Mouse (Mus musculus) embryonic facial prominence, embryonic 14.5 days (tissue): ENCODE measurements around the gene Stoml2. TPM values are rescaled to one million over a fixed set of nuclear protein-coding genes. Genes with fewer than 3 reads are reported as not detected.
A peak's percentile ranks its signal among the peaks of the same experiment; 100 is the strongest.

Experiments
- ATAC-seq: fragments of 200-750 bp; cut with Nextera tagmentation; 2 replicates; pipeline ENCODE4 v1.8.0; 2017; ENCODE audit warnings: low read depth, moderate number of reproducible peaks, moderate TSS enrichment
- DNase-seq: peaks from one replicate; pipeline ENCODE4 v3.0.0-alpha.2; 2015; ENCODE audit warnings: low spot score
- H3K27ac ChIP-seq: fragments of 300-500 bp; sonication (generic); replicated peaks from 2 replicates; pipeline ENCODE4 v1.5.1; 2014; ENCODE audit warnings: low read depth, mild to moderate bottlenecking, low read length, moderate library complexity
- H3K27me3 ChIP-seq: fragments of 300-500 bp; sonication (generic); replicated peaks from 2 replicates; pipeline ENCODE4 v1.6.1; 2014; ENCODE audit warnings: low read length; ENCODE audit not compliant: control insufficient read depth, insufficient read depth
- H3K36me3 ChIP-seq: fragments of 300-500 bp; sonication (generic); 2 replicates; pipeline ENCODE4 v1.6.1; 2014; ENCODE audit warnings: low read length, mixed read lengths; ENCODE audit not compliant: control insufficient read depth, insufficient read depth
- H3K4me1 ChIP-seq: fragments of 300-500 bp; sonication (generic); 2 replicates; pipeline ENCODE4 v1.6.1; 2014; ENCODE audit warnings: antibody characterized with exemption, low read length; ENCODE audit not compliant: control insufficient read depth, insufficient read depth
- H3K4me2 ChIP-seq: fragments of 300-500 bp; sonication (generic); 2 replicates; pipeline ENCODE4 v1.6.1; 2014; ENCODE audit warnings: low read depth, mild to moderate bottlenecking, low read length, moderate library complexity, mixed read lengths
- H3K4me3 ChIP-seq: fragments of 300-500 bp; sonication (generic); 2 replicates; pipeline ENCODE4 v1.5.1; 2014; ENCODE audit warnings: low read depth, mild to moderate bottlenecking, low read length
- H3K9ac ChIP-seq: fragments of 300-500 bp; sonication (generic); 2 replicates; pipeline ENCODE4 v1.6.1; 2014; ENCODE audit warnings: low read depth, mild to moderate bottlenecking, low read length, moderate library complexity, mixed read lengths
- H3K9me3 ChIP-seq: fragments of 300-500 bp; sonication (generic); 2 replicates; pipeline ENCODE4 v1.6.1; 2016; ENCODE audit warnings: low read length; ENCODE audit not compliant: control insufficient read depth
- WGBS: fragments of 180-500 bp; shearing (Covaris S2); extraction: QIAGEN DNeasy Blood & Tissue Kit; methylation state at CpG from one replicate; pipeline ENCODE4 v1.1.7; 2014; 5-methylcytosine and 5-hydroxymethylcytosine counted together
- polyA plus RNA-seq: library from polyadenylated mRNA; unstranded; fragments of >200 nt; fragmentation: Nextera tagmentation; extraction: Ambion mirVana; gene quantifications from 2 replicates; pipeline ENCODE4 v1.2.1, GENCODE M21; 2014

Stoml2 gene
- 285 and 305 TPM in 2 replicates for polyA plus RNA-seq

DNA sequence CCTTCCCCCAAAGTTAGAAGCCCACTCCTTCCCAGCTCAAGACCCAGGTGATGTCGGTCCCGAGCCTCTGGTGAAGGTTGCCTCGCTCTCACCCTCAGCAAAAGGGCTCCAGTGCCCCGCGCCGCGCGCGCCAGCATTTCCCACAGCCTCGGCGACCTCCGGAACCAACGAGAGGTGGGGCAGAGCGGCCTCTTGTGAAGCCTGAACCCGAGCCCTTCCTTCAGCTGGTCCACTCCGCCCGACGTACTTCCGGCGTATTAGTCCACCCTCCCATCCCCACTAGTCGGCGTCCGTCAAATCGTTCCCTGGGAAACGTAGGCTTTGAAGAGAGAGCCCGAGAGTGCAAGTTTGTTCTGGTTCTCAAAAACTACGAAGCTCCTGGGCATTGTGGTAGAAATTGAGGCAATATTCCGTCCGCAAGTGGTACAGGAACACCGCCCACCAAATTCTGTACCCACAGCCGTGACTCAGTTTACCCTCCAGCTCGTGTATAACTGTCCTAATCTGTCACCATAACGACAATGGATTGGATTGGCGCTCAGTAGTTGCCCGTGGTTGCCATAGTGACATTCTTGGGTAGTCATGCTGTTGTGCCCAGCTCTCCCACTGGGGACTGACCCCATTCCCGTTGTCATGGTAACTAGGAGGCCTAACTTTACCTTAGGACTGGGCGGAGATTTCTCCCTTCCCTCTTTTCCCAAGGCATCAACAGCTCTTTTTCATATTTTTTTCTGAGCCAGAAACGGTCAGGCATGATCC lies at the start of gene Stoml2:
Stoml2 (minus strand) TSS at position 474 of the 759 bp plus-strand sequence.
- Histone ChIP-seq H3K4me3 (peak within 1 kb of the TSS; percentile 86), H3K27ac (peak within 1 kb of the TSS; percentile 90), H3K36me3 (peaks cover 64% of the 10 kb centered on the region), H3K9me3 (no peaks in the 10 kb centered on the region), H3K4me1 (peaks cover 5% of the 10 kb centered on the region; the same call in 1 of the 2 replicates), H3K4me2 (peak within 1 kb of the TSS; percentile 84), H3K9ac (peak within 1 kb of the TSS; percentile 96), H3K27me3 (no peaks in the 10 kb centered on the region)
- ATAC-seq (peak; percentile 98), DNase-seq (peak; percentile 98)
- under 1% methylated on average over 38 of the region's 38 CpGs for WGBS

DNA sequence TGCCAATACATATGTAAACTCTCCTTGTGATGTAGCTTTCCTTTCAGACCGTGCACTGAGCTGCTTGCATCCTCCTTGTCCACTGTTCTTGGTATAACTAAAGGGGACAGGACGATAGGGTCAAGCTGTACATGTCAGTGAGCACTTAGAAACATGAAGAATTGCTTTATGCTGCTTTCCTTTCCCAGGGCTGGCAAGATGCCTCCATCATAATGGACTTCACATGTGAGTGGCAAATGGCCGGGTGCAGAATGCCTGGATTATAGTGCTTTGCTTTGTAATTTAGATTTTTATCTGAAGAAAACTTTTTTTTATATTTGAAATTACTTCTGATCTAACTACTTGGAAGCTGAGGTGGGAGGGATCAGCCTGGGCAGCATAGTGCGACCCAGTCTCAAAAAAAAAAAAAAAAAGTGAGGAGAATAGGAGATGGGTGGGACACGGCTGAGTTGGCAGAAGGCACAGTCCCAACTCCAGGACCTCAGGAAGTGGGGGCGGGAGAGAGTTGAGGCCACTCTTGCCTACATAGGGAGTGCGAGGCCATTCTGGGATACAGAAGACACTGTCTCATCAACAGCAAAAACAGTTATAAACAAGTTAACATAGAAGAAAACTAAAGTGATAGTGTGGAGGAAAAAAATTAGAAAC lies 46.7 kb upstream of the Stoml2 start:
- no peak overlapping the region for H3K9ac ChIP-seq
- DNase-seq: peak; percentile 48
- no peaks in the 10 kb centered on the region for H3K9me3 ChIP-seq
- H3K27ac ChIP-seq: no peak overlapping the region
- H3K4me3 ChIP-seq: no peak overlapping the region
- no peaks in the 10 kb centered on the region; the same call in 1 of the 2 replicates for H3K4me1 ChIP-seq
- H3K27me3 ChIP-seq: no peaks in the 10 kb centered on the region
- no peaks in the 10 kb centered on the region for H3K36me3 ChIP-seq
- H3K4me2 ChIP-seq: no peak overlapping the region
- ATAC-seq: no peak
- 43% methylated on average over 7 of the region's 7 CpGs for WGBS

DNA sequence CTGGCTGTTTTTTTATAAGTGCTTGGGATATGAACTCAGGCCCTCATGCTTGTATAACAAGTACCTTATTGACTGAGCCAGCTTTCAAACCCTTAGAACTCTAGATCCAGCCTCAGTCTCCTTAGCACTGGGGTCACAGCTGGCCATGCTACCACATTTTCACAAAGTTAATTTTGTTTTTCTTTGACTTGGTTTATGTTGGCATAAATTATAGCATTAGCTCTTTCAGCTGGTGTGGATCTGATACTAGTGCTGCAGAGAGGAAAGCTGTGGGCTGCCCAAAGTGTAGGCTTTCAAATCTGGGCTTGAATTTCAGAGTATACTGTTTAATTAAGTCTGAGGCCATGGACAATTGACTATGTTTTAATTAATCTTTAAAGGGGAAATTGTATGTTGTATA lies 43.4 kb upstream of the Stoml2 start:
- Histone ChIP-seq H3K4me2 (no peak overlapping the region), H3K27me3 (no peaks in the 10 kb centered on the region), H3K9me3 (no peaks in the 10 kb centered on the region), H3K9ac (no peak overlapping the region), H3K27ac (no peak overlapping the region), H3K4me1 (no peaks in the 10 kb centered on the region; the same call in 1 of the 2 replicates), H3K4me3 (no peak overlapping the region), H3K36me3 (no peaks in the 10 kb centered on the region)
- ATAC-seq (no peak), DNase-seq (no peak)

DNA sequence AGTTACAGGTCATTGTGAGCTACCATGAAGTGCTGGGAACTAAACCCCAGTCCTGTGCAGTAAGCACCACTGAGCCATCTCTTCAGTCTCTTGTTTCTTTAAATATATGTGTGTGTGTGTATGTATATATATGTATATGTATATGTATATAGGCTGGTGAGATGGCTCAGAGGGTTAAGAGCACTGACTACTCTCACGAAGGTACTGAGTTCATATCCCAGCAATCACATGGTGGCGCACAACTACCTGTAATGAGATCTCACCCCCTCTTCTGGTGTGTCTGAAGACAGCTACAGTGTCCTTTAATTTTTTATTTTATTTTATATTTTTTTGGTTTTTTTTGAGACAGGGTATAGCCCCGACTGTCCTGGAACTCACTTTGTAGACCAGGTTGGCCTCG lies 34.0 kb upstream of the Stoml2 start:
- ATAC-seq: no peak
- no peaks in the 10 kb centered on the region for H3K9me3 ChIP-seq
- H3K4me3 ChIP-seq: no peak overlapping the region
- no peaks in the 10 kb centered on the region for H3K4me1 ChIP-seq
- peaks cover 9% of the 10 kb centered on the region; the same call in 1 of the 2 replicates for H3K27me3 ChIP-seq
- H3K36me3 ChIP-seq: no peaks in the 10 kb centered on the region
- 93% methylated on average over 4 of the region's 4 CpGs for WGBS
- DNase-seq: no peak
- H3K4me2 ChIP-seq: no peak overlapping the region
- no peak overlapping the region for H3K9ac ChIP-seq
- no peak overlapping the region for H3K27ac ChIP-seq

DNA sequence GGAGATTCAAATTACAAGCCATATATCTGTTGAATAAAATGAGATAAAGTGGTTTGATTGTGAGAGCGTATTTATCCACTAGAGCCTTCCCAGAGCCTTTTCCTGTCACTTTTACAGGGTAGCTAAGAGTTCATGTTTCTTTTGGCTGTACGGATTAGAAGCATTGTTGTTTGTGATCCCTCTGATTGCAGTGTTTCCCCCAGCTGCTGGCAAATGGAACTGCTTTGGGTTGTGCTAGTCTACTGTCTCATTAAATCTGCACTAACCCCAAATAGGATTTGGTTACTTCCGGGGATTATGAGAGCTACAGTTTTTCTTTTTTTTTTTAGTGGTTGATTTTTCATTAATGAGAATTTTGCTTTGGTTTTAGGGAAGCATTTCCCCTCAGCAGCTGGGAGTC lies 28.8 kb upstream of the Stoml2 start:
- no peaks in the 10 kb centered on the region for H3K36me3 ChIP-seq
- H3K27ac ChIP-seq: no peak overlapping the region
- H3K4me2 ChIP-seq: no peak overlapping the region
- H3K9me3 ChIP-seq: no peaks in the 10 kb centered on the region
- H3K9ac ChIP-seq: no peak overlapping the region
- peaks cover 23% of the 10 kb centered on the region for H3K27me3 ChIP-seq
- no peak overlapping the region for H3K4me3 ChIP-seq
- ATAC-seq (no peak), DNase-seq (peak; percentile 61)
- H3K4me1 ChIP-seq: peaks cover 5% of the 10 kb centered on the region; the same call in 1 of the 2 replicates
- WGBS: 35% methylated on average over 3 of the region's 3 CpGs

DNA sequence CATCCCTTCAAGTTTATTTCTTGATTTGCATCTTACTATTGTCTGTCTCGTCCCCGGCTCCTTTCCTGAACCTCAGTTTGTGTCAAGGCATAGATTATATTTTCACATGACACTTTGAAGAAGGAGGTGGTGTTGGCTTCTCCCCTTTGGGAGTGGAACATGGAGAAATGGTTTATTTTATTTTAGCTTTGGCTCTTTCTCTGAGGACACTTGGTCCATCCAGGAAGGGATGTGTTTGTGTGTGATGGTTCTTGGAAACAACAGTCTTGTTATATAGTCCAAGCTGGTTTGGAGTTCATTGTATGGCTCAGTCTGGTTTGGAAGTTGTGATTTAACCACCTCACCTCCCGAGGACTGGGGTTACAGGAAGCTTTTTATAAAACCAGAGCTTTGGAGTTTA lies 28.2 kb upstream of the Stoml2 start:
- H3K4me3 ChIP-seq: peak overlapping the region; percentile 67
- no peaks in the 10 kb centered on the region for H3K9me3 ChIP-seq
- no peak overlapping the region for H3K9ac ChIP-seq
- no peaks in the 10 kb centered on the region for H3K36me3 ChIP-seq
- DNase-seq: no peak
- H3K4me1 ChIP-seq: peaks cover 5% of the 10 kb centered on the region; the same call in 1 of the 2 replicates
- ATAC-seq: no peak
- peaks cover 23% of the 10 kb centered on the region for H3K27me3 ChIP-seq
- peak overlapping the region; percentile 95 for H3K4me2 ChIP-seq
- no peak overlapping the region for H3K27ac ChIP-seq
- WGBS: 31% methylated on average over 3 of the region's 3 CpGs

DNA sequence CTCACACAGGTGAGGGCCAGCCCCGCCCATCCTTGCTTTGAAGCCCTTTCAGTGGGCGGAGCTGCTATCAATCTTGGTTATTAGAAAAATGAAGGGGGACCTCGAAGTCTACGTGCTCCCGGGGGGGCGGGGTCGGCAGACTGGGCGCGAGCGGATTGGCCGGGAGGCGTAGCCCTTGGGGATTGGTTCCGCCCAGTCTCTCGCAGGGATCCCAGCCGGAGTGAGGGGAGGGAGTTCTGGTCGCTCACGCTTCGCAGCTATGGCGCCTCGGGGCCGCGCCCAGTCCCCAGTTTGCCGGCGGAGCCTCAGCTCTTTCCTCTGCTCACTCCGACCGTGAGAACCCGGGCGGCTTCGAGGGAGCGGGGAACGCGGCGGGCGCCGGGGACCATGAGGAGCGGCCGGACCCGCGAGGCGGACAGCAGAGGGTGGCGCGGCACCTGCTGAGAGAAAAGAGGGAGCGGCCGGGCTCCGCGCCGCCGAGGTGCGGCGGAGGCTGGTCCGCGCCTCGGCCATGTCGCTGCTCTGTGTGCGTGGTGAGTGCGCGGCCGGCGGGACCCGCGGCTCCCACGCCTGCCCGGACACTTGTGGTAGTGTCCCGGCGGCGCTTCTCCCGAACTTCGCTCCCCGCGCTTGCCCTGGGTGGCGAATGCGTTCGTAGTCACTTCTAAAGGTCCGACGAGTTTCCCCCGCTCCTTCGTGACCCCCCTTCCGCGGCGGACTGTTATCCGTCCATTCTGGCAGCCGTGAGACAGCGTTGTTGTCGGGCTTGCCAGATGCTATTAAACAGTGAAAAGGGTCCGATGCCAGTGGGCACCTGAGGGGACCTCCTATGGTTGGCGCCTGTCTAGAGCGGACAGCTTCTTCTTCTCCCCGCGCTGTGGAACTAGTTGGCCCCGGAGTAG lies 27.5 kb upstream of the Stoml2 start, which contains the start of gene Unc13b:
Unc13b (plus strand) TSS at position 201 of the 902 bp plus-strand sequence.
- ATAC-seq (peak; percentile 97), DNase-seq (peak; percentile 96)
- H3K4me3 ChIP-seq: peak within 1 kb of the TSS; percentile 67
- peak within 1 kb of the TSS; percentile 95 for H3K4me2 ChIP-seq
- H3K9me3 ChIP-seq: no peaks in the 10 kb centered on the region
- under 1% methylated on average over 51 of the region's 90 CpGs for WGBS
- peak within 1 kb of the TSS; percentile 66 for H3K9ac ChIP-seq
- H3K27me3 ChIP-seq: peaks cover 23% of the 10 kb centered on the region
- no peaks in the 10 kb centered on the region for H3K36me3 ChIP-seq
- H3K27ac ChIP-seq: no peak within 1 kb of the TSS; the same call in 1 of the 2 replicates
- H3K4me1 ChIP-seq: peaks cover 5% of the 10 kb centered on the region; the same call in 1 of the 2 replicates

DNA sequence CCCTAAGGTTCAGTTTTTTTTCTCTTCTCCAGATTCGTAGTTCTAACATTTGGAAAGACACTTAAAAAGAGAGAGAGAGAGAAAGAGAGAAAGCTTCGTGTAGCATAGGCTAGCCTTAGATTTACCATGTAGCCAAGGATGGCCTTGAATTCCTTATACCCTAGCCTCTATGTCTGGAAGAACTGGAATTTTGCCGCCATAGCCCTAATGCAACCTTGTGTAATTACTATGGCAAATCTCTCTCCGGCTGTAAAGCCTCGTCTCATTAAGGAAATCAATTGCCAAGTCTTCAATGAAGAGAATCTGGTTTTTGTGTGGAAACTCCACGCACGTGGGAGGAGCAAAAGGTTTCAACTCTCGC lies 26.9 kb upstream of the Stoml2 start:
- Histone ChIP-seq H3K4me3 (peak overlapping the region; percentile 67), H3K9ac (no peak overlapping the region), H3K9me3 (no peaks in the 10 kb centered on the region), H3K27ac (no peak overlapping the region), H3K4me1 (peaks cover 5% of the 10 kb centered on the region; the same call in 1 of the 2 replicates), H3K36me3 (no peaks in the 10 kb centered on the region), H3K4me2 (peak overlapping the region; percentile 95), H3K27me3 (peaks cover 23% of the 10 kb centered on the region)
- WGBS: 21% methylated on average over 8 of the region's 8 CpGs
- peak; percentile 3; the same call in 1 of the 2 replicates for ATAC-seq
- DNase-seq: no peak
